Mouse (Mus musculus) lung, adult 2 months (tissue): Measurements from ENCODE around the gene Pkn1. TPM values are rescaled to one million over a fixed set of nuclear protein-coding genes. Genes with fewer than 3 reads are reported as not detected.

Source experiments
- DNase-seq: peaks from one replicate; pipeline ENCODE4 v3.0.0; 2022
- H3K4me1 ChIP-seq: fragments of 200-500 bp; 2 replicates; pipeline ENCODE4 v1.6.1; 2011; ENCODE audit warnings: low read length; ENCODE audit not compliant: control insufficient read depth, insufficient read depth
- H3K4me3 ChIP-seq: fragments of 200-500 bp; replicated peaks from 2 replicates; pipeline ENCODE3; 2011; ENCODE audit warnings: low read depth, mild to moderate bottlenecking, control low read depth, low read length; ENCODE audit errors: extremely low read depth
- CTCF ChIP-seq: fragments of 200-500 bp; IDR thresholded peaks from 2 replicates; pipeline ENCODE4 v1.5.1; 2011; ENCODE audit warnings: mild to moderate bottlenecking, low read length, control low read depth; ENCODE audit not compliant: insufficient read depth
- POLR2A ChIP-seq: fragments of 200-500 bp; IDR thresholded peaks from 2 replicates; pipeline ENCODE4 v1.6.1; 2011; ENCODE audit warnings: low read depth, mild to moderate bottlenecking, control low read depth, low read length, borderline replicate concordance; ENCODE audit errors: extremely low read depth
- WGBS: fragments of 180-500 bp; shearing (Covaris S2); methylation state at CpG from one replicate; pipeline ENCODE4 v1.1.7; 2018; 5-methylcytosine and 5-hydroxymethylcytosine counted together
- polyA plus RNA-seq: library from polyadenylated mRNA; depleted of rRNA; stranded (reverse); fragments of >200 nt; gene quantifications from 2 replicates; pipeline ENCODE4 v1.2.3, GENCODE M21; 2012

Pkn1 gene
- polyA plus RNA-seq, 1 experiment = 168 TPM

GRCm38 (mm10) chr8:83694369-83695160 is 4.4 kb downstream of the Pkn1 start:
- 66% methylated on average over 11 of the region's 11 CpGs for WGBS
- TF ChIP-seq CTCF (no peak), POLR2A (no peak)
- H3K4me3 ChIP-seq = no peak overlapping the region
- no peak for DNase-seq
- peaks cover 27% of the 10 kb centered on the region for H3K4me1 ChIP-seq

- peaks cover 27% of the 10 kb centered on the region for H3K4me1 ChIP-seq
- TF ChIP-seq POLR2A = no peak
- no peak for TF ChIP-seq CTCF
- peak overlapping the region; percentile 31 for H3K4me3 ChIP-seq
- 50% methylated on average over 10 of the region's 10 CpGs for WGBS
- DNase-seq = peak; percentile 26
Measured at GRCm38 (mm10) chr8:83693609-83694236, 5.3 kb downstream of the Pkn1 start.

- Histone ChIP-seq H3K4me3 (no peak overlapping the region), H3K4me1 (peaks cover 3% of the 10 kb centered on the region)
- WGBS = 89% methylated on average over 6 of the region's 6 CpGs
- DNase-seq = no peak
- TF ChIP-seq POLR2A (no peak), CTCF (no peak)
Measured at GRCm38 (mm10) chr8:83689264-83689663, 9.7 kb downstream of the Pkn1 start.

GRCm38 (mm10) chr8:83684517-83684916 is 14.5 kb downstream of the Pkn1 start:
- DNase-seq = no peak
- 92% methylated on average over 9 of the region's 9 CpGs for WGBS
- Histone ChIP-seq H3K4me1 (no peaks in the 10 kb centered on the region), H3K4me3 (no peak overlapping the region)
- TF ChIP-seq POLR2A (no peak), CTCF (no peak)

- DNase-seq = no peak
- no peak for TF ChIP-seq CTCF
- no peak for TF ChIP-seq POLR2A
- H3K4me1 ChIP-seq = no peaks in the 10 kb centered on the region
- 37% methylated on average over 6 of the region's 6 CpGs for WGBS
- no peak overlapping the region for H3K4me3 ChIP-seq
Measured at GRCm38 (mm10) chr8:83681099-83681498, 17.9 kb downstream of the Pkn1 start.

- 79% methylated on average over 5 of the region's 5 CpGs for WGBS
- TF ChIP-seq POLR2A (no peak), CTCF (no peak)
- DNase-seq = no peak
- Histone ChIP-seq H3K4me3 (no peak overlapping the region), H3K4me1 (no peaks in the 10 kb centered on the region)
Measured at GRCm38 (mm10) chr8:83680603-83681002, 18.4 kb downstream of the Pkn1 start.

GRCm38 (mm10) chr8:83679866-83680265 is 19.1 kb downstream of the Pkn1 start:
- DNase-seq = no peak
- WGBS = 92% methylated on average over 12 of the region's 12 CpGs
- no peaks in the 10 kb centered on the region for H3K4me1 ChIP-seq
- no peak overlapping the region for H3K4me3 ChIP-seq
- no peak for TF ChIP-seq POLR2A
- TF ChIP-seq CTCF = no peak

- Histone ChIP-seq H3K4me1 (no peaks in the 10 kb centered on the region), H3K4me3 (no peak overlapping the region)
- TF ChIP-seq CTCF = no peak
- DNase-seq = no peak
- 88% methylated on average over 5 of the region's 5 CpGs for WGBS
Measured at GRCm38 (mm10) chr8:83674497-83674896, 24.5 kb downstream of the Pkn1 start.

GRCm38 (mm10) chr8:83672936-83673335 is 26.0 kb downstream of the Pkn1 start:
- 49% methylated on average over 5 of the region's 5 CpGs for whole genome bisulfite sequencing
- DNase-seq = no peak
- TF ChIP-seq CTCF (no peak), POLR2A (no peak)
- Histone ChIP-seq H3K4me3 (no peak overlapping the region), H3K4me1 (no peaks in the 10 kb centered on the region; the same call in 1 of the 2 replicates)

GRCm38 (mm10) chr8:83669013-83669412 is 30.0 kb downstream of the Pkn1 start:
- peaks cover 14% of the 10 kb centered on the region for H3K4me1 ChIP-seq
- WGBS = 79% methylated on average over 16 of the region's 16 CpGs
- no peak for DNase-seq
- no peak overlapping the region for H3K4me3 ChIP-seq
- no peak for TF ChIP-seq CTCF
- no peak for TF ChIP-seq POLR2A
